Mouse (Mus musculus) ES-E14 (cell line): ENCODE measurements around the gene Pla1a. TPM values are rescaled to one million over a fixed set of nuclear protein-coding genes. Genes with fewer than 3 reads are reported as not detected.
A peak's percentile ranks its signal among the peaks of the same experiment; 100 is the strongest.

Source experiments
- DNase-seq: peaks from one replicate; pipeline ENCODE4 v3.0.0-alpha.2; 2013; ENCODE audit warnings: low read depth, low spot score
- H3K27ac ChIP-seq: 2 replicates; pipeline ENCODE4 v1.5.1; 2012; ENCODE audit warnings: low read depth, mild to moderate bottlenecking, low read length, moderate library complexity, mixed read lengths; ENCODE audit not compliant: poor library complexity, insufficient read depth, severe bottlenecking
- H3K36me3 ChIP-seq: 2 replicates; pipeline ENCODE4 v1.6.1; 2012; ENCODE audit warnings: mild to moderate bottlenecking, low read length, moderate library complexity, mixed read lengths; ENCODE audit not compliant: control insufficient read depth, poor library complexity, insufficient read depth, severe bottlenecking
- H3K4me1 ChIP-seq, 2 experiments: fragments of 150-350 bp in 1 of 2; sonication (generic) in 1 of 2; 2 replicates each; pipeline ENCODE4 v1.6.1; 2012; ENCODE audit warnings: low read length in 2 of 2, mild to moderate bottlenecking in 1 of 2, mixed read lengths in 1 of 2; ENCODE audit not compliant: control insufficient read depth in 2 of 2, insufficient read depth in 2 of 2, poor library complexity in 1 of 2
- H3K4me3 ChIP-seq, 2 experiments: fragments of 150-350 bp in 1 of 2; sonication (generic) in 1 of 2; 2 replicates each; pipeline ENCODE4 v1.5.1; 2012; ENCODE audit warnings: low read length in 2 of 2, low read depth in 1 of 2, mild to moderate bottlenecking in 1 of 2, mixed read lengths in 1 of 2; ENCODE audit not compliant: insufficient read depth in 1 of 2, poor library complexity in 1 of 2, severe bottlenecking in 1 of 2
- H3K9ac ChIP-seq: 2 replicates; pipeline ENCODE4 v1.6.1; 2012; ENCODE audit warnings: low read depth, mild to moderate bottlenecking, low read length, mixed read lengths; ENCODE audit not compliant: poor library complexity, insufficient read depth, severe bottlenecking
- H3K9me3 ChIP-seq: fragments of 150-350 bp; sonication (generic); 2 replicates; pipeline ENCODE4 v1.6.1; 2012; ENCODE audit warnings: low read depth, mild to moderate bottlenecking, low read length; ENCODE audit not compliant: control insufficient read depth, insufficient read depth
- CHD2 ChIP-seq: IDR thresholded peaks from 2 replicates; pipeline ENCODE4 v1.6.1; 2014; ENCODE audit warnings: mild to moderate bottlenecking, low read depth, low read length, inconsistent platforms
- HCFC1 ChIP-seq: IDR thresholded peaks from 2 replicates; pipeline ENCODE4 v1.6.1; 2012; ENCODE audit warnings: low read length, inconsistent platforms, borderline replicate concordance; ENCODE audit not compliant: insufficient read depth
- MAFK ChIP-seq: IDR thresholded peaks from 2 replicates; pipeline ENCODE4 v1.6.1; 2014; ENCODE audit warnings: mild to moderate bottlenecking, low read depth, low read length, inconsistent platforms; ENCODE audit not compliant: insufficient read depth
- ZC3H11A ChIP-seq: IDR thresholded peaks from 2 replicates; pipeline ENCODE4 v1.6.1; 2012; ENCODE audit warnings: low read depth, mild to moderate bottlenecking, inconsistent platforms, low read length, borderline replicate concordance
- ZNF384 ChIP-seq: IDR thresholded peaks from 2 replicates; pipeline ENCODE4 v1.6.1; 2012; ENCODE audit warnings: low read depth, low read length, inconsistent platforms
- in situ Hi-C, 2 experiments: fragments of 600-800 bp; cut with MboI; formaldehyde crosslinking; loops; one replicate each; pipeline ENCODE4 v1.15.1; 2025; ENCODE audit warnings: low sequenced_read_pairs in 2 of 2, inconsistent platforms in 1 of 2; ENCODE audit not compliant: unreplicated experiment in 2 of 2
- total RNA-seq: library from RNA; depleted of rRNA; stranded (reverse); fragments of 300-350 nt; gene quantifications from 2 replicates; pipeline ENCODE4 v1.2.3, GENCODE M21; 2012

The Pla1a gene
- total RNA-seq, 1 experiment = 4.9 TPM

DNA sequence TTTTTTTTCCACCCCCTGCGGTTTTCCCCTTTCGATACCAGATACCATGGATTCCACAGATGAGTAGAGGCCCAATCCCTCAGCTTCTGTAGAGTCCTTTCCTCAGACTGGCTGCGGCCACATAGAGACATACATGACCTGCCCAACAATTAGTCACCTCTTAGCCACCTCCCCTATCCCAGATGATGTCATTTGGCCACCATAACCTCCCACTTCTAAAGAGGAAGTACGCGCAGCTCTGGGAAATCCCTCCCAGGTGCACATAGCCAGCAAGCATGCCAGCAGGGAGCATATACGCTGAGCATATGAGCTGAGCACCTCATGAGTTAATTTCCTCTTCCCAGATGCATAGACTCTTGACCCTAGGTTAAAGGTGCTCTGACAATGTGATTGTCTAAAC is 26.2 kb downstream of the Pla1a start:
- TF ChIP-seq ZNF384 = peak; percentile 39; the same call in 1 of the 2 replicates
- no peak for TF ChIP-seq HCFC1
- DNase-seq = no peak
- Histone ChIP-seq H3K9ac (no peak overlapping the region), H3K36me3 (no peaks in the 10 kb centered on the region; the same call in 1 of the 2 replicates), H3K9me3 (no peaks in the 10 kb centered on the region), H3K4me1 (peaks cover 5 to 21% of the 10 kb centered on the region in 2 experiments; a peak in 3 of 4 replicates), H3K27ac (no peak overlapping the region), H3K4me3 (no peak overlapping the region)
- in situ Hi-C loops = no loop called here

DNA sequence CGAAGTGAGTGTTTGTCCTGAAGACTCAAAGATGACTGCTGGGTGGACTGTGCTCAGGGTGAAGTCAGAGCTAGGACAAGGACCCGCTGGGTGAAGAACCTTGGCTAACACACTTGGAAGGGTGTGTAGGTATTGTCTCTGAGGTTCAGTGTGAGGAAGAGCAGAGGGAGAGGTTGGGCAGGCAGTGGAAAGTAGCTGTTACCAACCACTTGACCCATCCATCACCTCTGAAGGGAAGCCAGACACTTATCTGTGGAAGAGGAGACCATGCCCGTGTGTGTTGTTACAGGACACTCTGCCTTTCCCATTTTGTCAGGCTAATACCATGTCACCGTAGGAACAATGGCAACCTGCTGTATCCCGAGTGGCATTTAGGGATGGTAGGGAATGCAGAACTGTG is 26.7 kb downstream of the Pla1a start:
- Histone ChIP-seq H3K9ac (no peak overlapping the region), H3K36me3 (no peaks in the 10 kb centered on the region; the same call in 1 of the 2 replicates), H3K27ac (no peak overlapping the region), H3K9me3 (no peaks in the 10 kb centered on the region), H3K4me3 (no peak overlapping the region), H3K4me1 (peaks cover 5 to 21% of the 10 kb centered on the region in 2 experiments; a peak in 3 of 4 replicates)
- no peak for DNase-seq
- in situ Hi-C loops = no loop called here
- TF ChIP-seq MAFK (no peak), ZC3H11A (no peak), HCFC1 (no peak), CHD2 (no peak), ZNF384 (no peak)

DNA sequence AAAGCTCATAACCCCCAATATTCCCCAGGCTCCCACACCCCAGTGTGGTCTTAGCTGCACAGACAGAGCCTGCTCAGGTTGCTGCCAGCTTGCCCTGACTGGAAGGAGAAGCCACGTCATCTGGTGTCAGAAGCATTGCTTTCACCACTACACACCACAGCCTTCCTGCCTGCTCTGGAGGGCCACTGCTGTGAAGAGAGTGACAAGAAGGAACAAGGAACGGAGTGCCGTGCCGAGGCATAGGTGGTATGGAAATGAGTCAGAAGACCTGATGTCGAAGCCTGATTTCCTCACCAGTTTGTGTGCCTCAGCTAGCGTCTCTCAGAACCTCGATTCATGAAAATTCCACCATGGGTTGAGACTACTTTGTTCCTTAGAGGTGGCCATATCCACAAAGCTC is 29.3 kb downstream of the Pla1a start:
- Histone ChIP-seq H3K27ac (no peak overlapping the region), H3K36me3 (no peaks in the 10 kb centered on the region; the same call in 1 of the 2 replicates), H3K4me3 (no peak overlapping the region), H3K9ac (no peak overlapping the region), H3K4me1 (peaks cover 5 to 36% of the 10 kb centered on the region in 2 experiments; a peak in 3 of 4 replicates), H3K9me3 (no peaks in the 10 kb centered on the region)
- no peak for DNase-seq
- TF ChIP-seq MAFK (no peak), HCFC1 (no peak), ZNF384 (no peak), CHD2 (no peak), ZC3H11A (no peak)
- in situ Hi-C loops = no loop called here

DNA sequence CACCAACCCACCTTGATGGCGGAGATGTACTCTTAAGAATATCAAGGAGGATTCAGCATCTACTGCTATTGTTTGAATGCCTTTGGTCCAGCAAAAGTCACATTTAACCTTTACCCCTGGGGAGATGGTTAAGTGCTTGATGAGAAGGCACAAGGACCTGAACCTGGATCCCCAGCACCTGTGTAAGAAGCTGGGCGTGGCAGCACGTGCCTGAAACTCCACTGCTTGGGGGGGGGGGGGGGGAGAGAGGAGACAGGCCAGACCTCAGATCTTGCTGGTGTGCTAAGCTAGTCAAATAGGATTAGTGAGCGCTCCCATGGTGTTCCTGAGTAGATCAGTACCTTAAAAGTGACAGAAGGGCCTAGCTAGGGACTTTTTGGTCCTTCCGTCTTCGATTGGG is 31.5 kb downstream of the Pla1a start:
- H3K4me1 ChIP-seq = peaks cover 0 to 25% of the 10 kb centered on the region in 2 experiments; a peak in 2 of 4 replicates
- in situ Hi-C loops = no loop called here
- no peak for DNase-seq
- no peak overlapping the region for H3K9ac ChIP-seq
- no peak overlapping the region for H3K4me3 ChIP-seq
- no peaks in the 10 kb centered on the region for H3K9me3 ChIP-seq
- H3K27ac ChIP-seq = no peak overlapping the region
- no peaks in the 10 kb centered on the region; the same call in 1 of the 2 replicates for H3K36me3 ChIP-seq
- TF ChIP-seq HCFC1 (no peak), CHD2 (no peak), ZNF384 (no peak), ZC3H11A (no peak), MAFK (no peak)

DNA sequence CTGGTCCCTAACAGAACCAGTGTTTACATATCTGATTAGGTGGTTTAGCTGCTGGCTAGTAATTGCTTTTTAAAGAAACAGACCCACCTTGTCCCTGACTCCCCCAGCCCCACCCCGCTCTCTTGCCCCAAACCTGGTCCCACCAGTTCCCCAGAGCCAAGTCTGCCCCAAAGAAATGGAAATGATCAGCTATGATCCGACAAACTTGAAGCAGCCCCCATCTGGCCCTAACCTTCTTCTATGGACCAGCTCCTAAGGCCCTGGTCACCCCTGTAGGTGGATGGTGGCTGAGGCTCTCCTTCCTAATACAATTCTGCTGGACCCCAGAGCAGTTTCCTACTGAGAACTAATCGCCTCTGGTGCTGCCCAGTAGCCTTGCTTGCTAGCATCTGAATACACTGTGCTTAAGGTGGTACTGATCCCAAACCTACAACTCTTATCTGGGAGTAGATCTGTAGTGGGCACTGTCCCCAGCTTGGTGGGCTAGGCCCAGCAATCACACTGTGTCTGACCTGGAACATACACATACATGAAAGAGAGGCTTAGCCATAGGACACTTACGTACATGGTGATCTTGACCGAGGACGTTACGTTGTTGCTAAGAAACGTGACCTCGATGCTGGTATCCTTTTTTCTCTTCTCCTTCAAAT is 32.5 kb downstream of the Pla1a start:
- TF ChIP-seq CHD2 = no peak
- TF ChIP-seq HCFC1 = no peak
- TF ChIP-seq MAFK = no peak
- no peak for TF ChIP-seq ZNF384
- no peak for TF ChIP-seq ZC3H11A
- no peak overlapping the region for H3K9ac ChIP-seq
- H3K36me3 ChIP-seq = no peaks in the 10 kb centered on the region; the same call in 1 of the 2 replicates
- H3K4me3 ChIP-seq = no peak overlapping the region
- H3K9me3 ChIP-seq = no peaks in the 10 kb centered on the region
- no peak for DNase-seq
- in situ Hi-C loops = no loop called here
- H3K27ac ChIP-seq = no peak overlapping the region
- H3K4me1 ChIP-seq = peaks cover 0 to 20% of the 10 kb centered on the region in 2 experiments; a peak in 2 of 4 replicates
